Mouse (Mus musculus): Measurements from ENCODE around the gene AY761185.
"Not testable (repeated sequence)": the region's sequence is repeated elsewhere in the genome, so short reads cannot be mapped to it uniquely, and the experiment has no call there.

DNA sequence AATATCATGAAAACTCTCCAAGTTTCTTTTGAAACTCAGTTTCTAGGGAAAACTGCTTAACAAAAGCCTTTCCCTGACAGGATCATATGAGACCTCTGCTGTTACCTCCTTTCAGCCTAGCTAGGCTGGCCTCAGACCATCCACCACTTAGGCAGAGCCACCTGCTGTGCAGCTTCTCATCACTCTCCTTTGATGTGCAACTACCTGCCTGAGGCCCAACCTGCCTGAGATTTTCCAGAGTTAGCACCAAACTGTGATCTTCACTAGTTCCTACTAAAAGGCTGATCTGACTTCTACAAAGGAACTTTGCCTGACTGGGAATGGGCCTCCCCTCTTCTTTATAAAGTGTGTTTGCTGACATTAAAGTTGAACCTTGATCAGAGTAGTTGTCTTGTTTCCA lies 49.5 kb upstream of the AY761185 start:
- TF ChIP-seq POLR2A (IDR thresholded peaks at IDR 0.05; ENCODE audit: insufficient read depth, low read length); CTCF (IDR thresholded peaks at IDR 0.05; ENCODE audit: low read depth, low read length); EP300 (IDR thresholded peaks at IDR 0.05; ENCODE audit: insufficient read depth, low read depth, low read length): not testable (repeated sequence)

Measured in ES-Bruce4 (cell line).